Mouse (Mus musculus) megakaryocyte, embryonic 14.5 days (primary cell): ENCODE data around the gene Sh3tc1.

Source experiments
- FLI1 ChIP-seq: IDR thresholded peaks from 2 replicates; pipeline ENCODE4 v1.6.1; 2012; ENCODE audit warnings: low read length, inconsistent platforms, mixed read lengths
- GATA1 ChIP-seq: IDR thresholded peaks from 3 replicates; pipeline ENCODE4 v1.6.1; 2012; ENCODE audit warnings: mixed read lengths, low read length, inconsistent platforms, borderline replicate concordance

DNA sequence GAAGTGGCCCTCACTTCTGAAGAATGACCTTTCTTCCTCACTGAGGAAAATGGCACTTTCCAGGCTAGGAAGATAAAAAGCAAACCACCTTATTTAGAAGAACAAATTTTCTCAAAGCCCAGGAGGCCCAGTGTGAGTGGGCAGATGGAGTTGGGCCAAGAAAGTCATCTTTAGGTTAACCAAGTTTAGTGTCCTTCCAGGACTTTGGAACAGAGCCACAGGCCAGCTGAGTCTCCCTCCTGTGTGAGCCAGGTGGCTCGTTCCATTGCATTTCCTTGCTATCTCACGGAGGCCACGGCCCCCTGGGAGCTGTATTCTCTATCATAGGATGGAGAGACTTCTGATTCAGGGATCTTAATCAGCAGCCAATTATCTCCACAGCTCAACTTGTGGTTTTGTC, 28.9 kb downstream of the Sh3tc1 start:
- no peak for TF ChIP-seq GATA1
- no peak for TF ChIP-seq FLI1
